Mouse (Mus musculus): Measurements from ENCODE around the gene Pomt1. TPM values are rescaled to one million over a fixed set of nuclear protein-coding genes. Genes with fewer than 3 reads are reported as not detected.

Gene Pomt1
- polyA plus RNA-seq, 1 experiment: 18.4 TPM

DNA sequence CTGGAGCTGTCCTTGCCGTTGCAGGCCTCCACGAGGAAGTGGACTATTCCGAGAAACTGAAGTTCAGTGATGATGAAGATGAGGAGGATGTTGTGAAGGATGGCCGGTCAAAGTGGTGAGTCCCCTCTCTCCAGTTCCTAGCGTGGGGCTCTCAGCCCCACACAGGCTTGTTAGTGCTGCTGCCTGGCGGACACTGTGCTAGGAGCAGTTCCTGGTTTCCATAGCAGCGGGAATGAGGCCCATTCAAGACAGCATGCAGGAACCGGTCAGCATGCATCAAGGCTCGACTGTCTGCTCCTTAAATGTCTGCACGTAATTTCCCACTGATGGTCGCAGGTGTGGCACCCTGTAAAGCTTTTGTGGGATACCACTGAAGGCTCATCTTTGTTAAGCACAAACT, 37.4 kb upstream of the Pomt1 start:
- Histone ChIP-seq H3K36me3 (ENCODE audit: control insufficient read depth, insufficient read depth, low read length) (peaks cover 79% of the 10 kb centered on the region), H3K4me3 (ENCODE audit: low read depth, low read length) (no peak overlapping the region), H3K27ac (ENCODE audit: insufficient read depth, low read depth, low read length) (no peak overlapping the region), H3K4me1 (ENCODE audit: control insufficient read depth, insufficient read depth, insufficient read length, low read length) (no peaks in the 10 kb centered on the region), H3K27me3 (ENCODE audit: control insufficient read depth, insufficient read depth, low read length) (no peaks in the 10 kb centered on the region)
- no peak for TF ChIP-seq CTCF (IDR thresholded peaks at IDR 0.05; ENCODE audit: extremely low read depth, insufficient read length, insufficient replicate concordance, low read depth, low read length)
- TF ChIP-seq POLR2A (IDR thresholded peaks at IDR 0.05; ENCODE audit: low read depth, low read length): no peak
- 86% methylated on average over 11 of the region's 11 CpGs for WGBS

DNA sequence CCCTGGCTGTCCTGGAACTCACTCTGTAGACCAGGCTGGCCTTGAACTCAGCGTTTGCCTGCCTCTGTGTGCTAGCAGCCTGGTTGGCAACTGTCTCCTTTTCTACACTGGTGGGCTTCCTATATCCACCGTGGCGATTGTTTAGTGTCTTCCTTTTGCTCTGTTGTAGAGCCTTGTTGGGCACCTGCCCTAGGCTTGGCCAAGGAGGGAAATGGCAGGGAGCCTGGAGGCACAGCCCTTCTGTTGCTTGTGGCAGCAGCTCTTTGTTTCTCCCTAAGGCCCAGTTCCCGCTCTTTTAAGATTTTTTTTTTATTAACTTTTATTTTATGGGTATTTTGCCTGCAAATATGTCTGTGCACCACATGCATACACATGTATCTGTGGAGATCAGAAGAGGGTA, 36.4 kb upstream of the Pomt1 start:
- H3K4me3 ChIP-seq (ENCODE audit: low read depth, low read length): no peak overlapping the region
- WGBS: 93% methylated on average over 4 of the region's 4 CpGs
- H3K4me1 ChIP-seq (ENCODE audit: control insufficient read depth, insufficient read depth, insufficient read length, low read length): no peaks in the 10 kb centered on the region
- no peak for TF ChIP-seq POLR2A (IDR thresholded peaks at IDR 0.05; ENCODE audit: low read depth, low read length)
- TF ChIP-seq CTCF (IDR thresholded peaks at IDR 0.05; ENCODE audit: extremely low read depth, insufficient read length, insufficient replicate concordance, low read depth, low read length): no peak
- no peaks in the 10 kb centered on the region for H3K27me3 ChIP-seq (ENCODE audit: control insufficient read depth, insufficient read depth, low read length)
- H3K27ac ChIP-seq (ENCODE audit: insufficient read depth, low read depth, low read length): no peak overlapping the region
- peaks cover 78% of the 10 kb centered on the region for H3K36me3 ChIP-seq (ENCODE audit: control insufficient read depth, insufficient read depth, low read length)

DNA sequence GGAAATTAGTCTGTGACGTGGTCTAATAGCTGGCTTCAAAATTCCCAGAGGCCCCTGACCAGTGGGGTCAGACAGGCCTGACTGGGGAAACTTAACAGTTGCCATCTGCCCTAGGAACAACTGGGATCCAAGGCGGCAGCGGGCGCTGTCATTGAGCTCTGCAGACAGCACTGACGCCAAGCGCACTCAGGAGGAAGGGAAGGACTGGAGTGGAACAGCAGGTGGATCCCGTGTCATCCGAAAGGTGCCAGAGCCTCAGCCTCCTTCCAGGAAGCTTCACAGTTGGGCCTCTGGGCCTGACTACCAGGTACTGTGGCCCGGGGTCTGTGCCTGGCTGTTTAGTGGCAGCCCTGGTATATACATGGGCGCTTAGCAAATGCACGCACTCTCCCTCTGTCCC, 35.7 kb upstream of the Pomt1 start:
- 91% methylated on average over 11 of the region's 11 CpGs for WGBS
- H3K27ac ChIP-seq (ENCODE audit: insufficient read depth, low read depth, low read length): no peak overlapping the region
- no peaks in the 10 kb centered on the region for H3K4me1 ChIP-seq (ENCODE audit: control insufficient read depth, insufficient read depth, insufficient read length, low read length)
- TF ChIP-seq CTCF (IDR thresholded peaks at IDR 0.05; ENCODE audit: extremely low read depth, insufficient read length, insufficient replicate concordance, low read depth, low read length) (no peak), POLR2A (IDR thresholded peaks at IDR 0.05; ENCODE audit: low read depth, low read length) (no peak)
- H3K27me3 ChIP-seq (ENCODE audit: control insufficient read depth, insufficient read depth, low read length): no peaks in the 10 kb centered on the region
- H3K4me3 ChIP-seq (ENCODE audit: low read depth, low read length): no peak overlapping the region
- peaks cover 78% of the 10 kb centered on the region for H3K36me3 ChIP-seq (ENCODE audit: control insufficient read depth, insufficient read depth, low read length)

DNA sequence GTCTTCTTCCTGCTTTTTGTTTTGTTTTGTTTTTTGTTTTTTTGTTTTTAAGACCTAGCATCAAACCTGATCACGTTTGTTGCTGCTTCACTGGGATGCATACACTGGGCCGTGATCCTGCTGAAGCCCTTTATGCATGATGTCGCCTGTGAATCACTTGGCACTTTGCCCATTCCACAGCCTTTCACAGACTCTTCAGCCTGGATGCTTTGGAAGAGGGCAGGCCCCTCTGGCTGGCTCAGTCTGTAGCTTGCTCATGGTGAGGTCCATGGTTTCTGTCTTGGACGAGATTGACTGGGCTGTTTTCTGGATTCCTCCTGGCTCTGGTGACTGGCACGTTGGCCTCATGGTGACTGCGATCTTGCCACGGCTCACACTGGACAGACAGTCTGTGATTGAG, 34.9 kb upstream of the Pomt1 start:
- H3K4me1 ChIP-seq (ENCODE audit: control insufficient read depth, insufficient read depth, insufficient read length, low read length): no peaks in the 10 kb centered on the region
- peaks cover 80% of the 10 kb centered on the region for H3K36me3 ChIP-seq (ENCODE audit: control insufficient read depth, insufficient read depth, low read length)
- TF ChIP-seq POLR2A (IDR thresholded peaks at IDR 0.05; ENCODE audit: low read depth, low read length) (no peak), CTCF (IDR thresholded peaks at IDR 0.05; ENCODE audit: extremely low read depth, insufficient read length, insufficient replicate concordance, low read depth, low read length) (no peak)
- no peaks in the 10 kb centered on the region for H3K27me3 ChIP-seq (ENCODE audit: control insufficient read depth, insufficient read depth, low read length)
- H3K4me3 ChIP-seq (ENCODE audit: low read depth, low read length): no peak overlapping the region
- 75% methylated on average over 7 of the region's 7 CpGs for WGBS
- H3K27ac ChIP-seq (ENCODE audit: insufficient read depth, low read depth, low read length): no peak overlapping the region

DNA sequence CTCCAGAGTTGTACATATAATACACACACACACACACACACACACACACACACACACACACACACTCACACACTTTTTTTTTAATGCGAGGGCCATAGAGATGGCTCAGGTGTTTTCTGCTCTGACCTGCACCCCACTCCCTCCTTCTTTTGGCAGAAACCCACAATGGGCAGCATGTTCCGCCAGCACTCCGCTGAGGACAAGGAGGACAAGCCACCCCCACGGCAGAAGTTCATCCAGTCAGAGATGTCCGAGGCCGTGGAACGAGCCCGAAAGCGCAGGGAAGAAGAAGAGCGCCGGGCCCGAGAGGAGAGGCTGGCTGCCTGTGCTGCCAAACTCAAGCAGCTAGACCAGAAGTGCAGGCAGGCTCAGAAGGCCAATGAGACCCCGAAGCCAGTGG, 32.5 kb upstream of the Pomt1 start:
- no peaks in the 10 kb centered on the region for H3K27me3 ChIP-seq (ENCODE audit: control insufficient read depth, insufficient read depth, low read length)
- H3K4me1 ChIP-seq (ENCODE audit: control insufficient read depth, insufficient read depth, insufficient read length, low read length): peaks cover 4% of the 10 kb centered on the region; the same call in 1 of the 2 replicates
- no peak overlapping the region for H3K27ac ChIP-seq (ENCODE audit: insufficient read depth, low read depth, low read length)
- no peak overlapping the region for H3K4me3 ChIP-seq (ENCODE audit: low read depth, low read length)
- H3K36me3 ChIP-seq (ENCODE audit: control insufficient read depth, insufficient read depth, low read length): peaks cover 82% of the 10 kb centered on the region
- TF ChIP-seq CTCF (IDR thresholded peaks at IDR 0.05; ENCODE audit: extremely low read depth, insufficient read length, insufficient replicate concordance, low read depth, low read length) (no peak), POLR2A (IDR thresholded peaks at IDR 0.05; ENCODE audit: low read depth, low read length) (no peak)
- 91% methylated on average over 13 of the region's 13 CpGs for WGBS

DNA sequence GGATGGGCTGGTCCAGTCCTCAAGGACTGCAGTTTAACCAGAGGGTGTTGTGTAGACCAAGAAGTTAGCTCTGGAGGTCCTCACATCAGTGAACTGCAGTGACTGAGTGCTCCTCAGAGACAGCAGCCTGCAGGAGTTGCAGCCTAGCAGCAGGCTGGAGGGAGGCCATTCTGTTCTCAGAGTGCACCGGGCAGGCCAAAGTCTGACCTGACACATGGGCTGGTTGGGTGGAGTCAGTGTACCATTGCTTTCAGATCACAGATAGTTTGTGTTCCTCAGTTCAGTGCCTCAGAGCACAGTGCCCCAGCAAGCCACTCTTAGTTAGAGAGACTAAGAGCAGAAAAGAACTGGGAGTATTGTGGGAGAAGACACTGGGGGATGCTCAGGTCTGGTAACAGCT, 28.7 kb upstream of the Pomt1 start:
- TF ChIP-seq CTCF (IDR thresholded peaks at IDR 0.05; ENCODE audit: extremely low read depth, insufficient read length, insufficient replicate concordance, low read depth, low read length): no peak
- no peak for TF ChIP-seq POLR2A (IDR thresholded peaks at IDR 0.05; ENCODE audit: low read depth, low read length)
- peaks cover 74% of the 10 kb centered on the region for H3K36me3 ChIP-seq (ENCODE audit: control insufficient read depth, insufficient read depth, low read length)
- H3K4me3 ChIP-seq (ENCODE audit: low read depth, low read length): no peak overlapping the region
- 48% methylated on average over 1 of the region's 1 CpGs for WGBS
- H3K4me1 ChIP-seq (ENCODE audit: control insufficient read depth, insufficient read depth, insufficient read length, low read length): peaks cover 4% of the 10 kb centered on the region; the same call in 1 of the 2 replicates
- no peak overlapping the region for H3K27ac ChIP-seq (ENCODE audit: insufficient read depth, low read depth, low read length)
- H3K27me3 ChIP-seq (ENCODE audit: control insufficient read depth, insufficient read depth, low read length): no peaks in the 10 kb centered on the region

DNA sequence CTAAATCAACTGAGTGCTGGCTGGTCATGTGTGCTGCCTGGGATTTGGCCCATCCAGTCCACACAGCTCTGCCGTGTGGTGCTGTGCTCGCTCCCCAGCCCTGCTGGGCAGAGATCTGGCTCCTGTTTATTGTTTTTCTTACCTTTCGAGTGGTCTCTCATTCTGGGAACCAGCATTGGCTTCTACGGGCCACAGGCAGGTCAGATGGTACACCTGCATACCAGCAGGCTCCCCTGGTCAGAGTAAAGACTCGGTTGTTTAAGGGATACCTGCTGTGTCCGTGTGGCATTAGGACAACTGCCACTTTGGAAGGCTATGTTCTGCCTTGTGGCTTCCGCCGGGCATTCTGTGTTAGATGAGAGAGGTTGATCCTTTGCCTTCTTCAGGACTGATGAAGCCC, 24.7 kb upstream of the Pomt1 start:
- WGBS: 91% methylated on average over 8 of the region's 8 CpGs
- peaks cover 4% of the 10 kb centered on the region; the same call in 1 of the 2 replicates for H3K4me1 ChIP-seq (ENCODE audit: control insufficient read depth, insufficient read depth, insufficient read length, low read length)
- H3K27ac ChIP-seq (ENCODE audit: insufficient read depth, low read depth, low read length): no peak overlapping the region
- TF ChIP-seq CTCF (IDR thresholded peaks at IDR 0.05; ENCODE audit: extremely low read depth, insufficient read length, insufficient replicate concordance, low read depth, low read length) (no peak), POLR2A (IDR thresholded peaks at IDR 0.05; ENCODE audit: low read depth, low read length) (no peak)
- H3K27me3 ChIP-seq (ENCODE audit: control insufficient read depth, insufficient read depth, low read length): no peaks in the 10 kb centered on the region
- peaks cover 73% of the 10 kb centered on the region for H3K36me3 ChIP-seq (ENCODE audit: control insufficient read depth, insufficient read depth, low read length)
- no peak overlapping the region for H3K4me3 ChIP-seq (ENCODE audit: low read depth, low read length)

DNA sequence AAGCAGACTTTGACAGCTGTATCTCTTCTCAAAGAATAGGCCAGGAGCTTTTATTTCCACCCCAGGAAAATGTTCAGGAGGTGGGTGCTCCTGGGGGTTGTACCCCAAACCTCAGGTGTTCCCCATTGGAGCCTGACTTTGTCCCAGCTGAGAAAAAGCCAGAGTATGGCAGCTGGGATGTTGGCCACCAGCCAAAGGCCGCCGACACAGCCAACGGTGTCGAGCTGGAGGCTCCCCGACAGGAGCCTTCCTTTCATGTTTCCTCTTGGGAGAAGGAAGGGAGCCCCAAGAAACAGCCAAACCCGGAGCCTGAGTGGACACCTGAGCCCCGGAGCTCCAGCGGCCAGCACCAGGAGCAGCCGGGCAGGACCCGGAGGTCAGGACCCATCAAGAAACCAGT, 23.4 kb upstream of the Pomt1 start:
- TF ChIP-seq CTCF (IDR thresholded peaks at IDR 0.05; ENCODE audit: extremely low read depth, insufficient read length, insufficient replicate concordance, low read depth, low read length) (no peak), POLR2A (IDR thresholded peaks at IDR 0.05; ENCODE audit: low read depth, low read length) (no peak)
- Histone ChIP-seq H3K4me3 (ENCODE audit: low read depth, low read length) (no peak overlapping the region), H3K27me3 (ENCODE audit: control insufficient read depth, insufficient read depth, low read length) (no peaks in the 10 kb centered on the region), H3K36me3 (ENCODE audit: control insufficient read depth, insufficient read depth, low read length) (peaks cover 75% of the 10 kb centered on the region), H3K4me1 (ENCODE audit: control insufficient read depth, insufficient read depth, insufficient read length, low read length) (no peaks in the 10 kb centered on the region), H3K27ac (ENCODE audit: insufficient read depth, low read depth, low read length) (no peak overlapping the region)
- 49% methylated on average over 10 of the region's 10 CpGs for WGBS
